Mouse (Mus musculus): ENCODE data around the gene Ntm. TPM values are rescaled to one million over a fixed set of nuclear protein-coding genes. Genes with fewer than 3 reads are reported as not detected.

Ntm gene
- polyA plus RNA-seq, 1 experiment = 1.3 TPM

- Histone ChIP-seq H3K4me1 (ENCODE audit: control insufficient read depth, insufficient read depth, low read length) (no peaks in the 10 kb centered on the region), H3K27ac (ENCODE audit: control insufficient read depth, insufficient read depth, low read depth, low read length, poor library complexity) (no peak overlapping the region), H3K4me3 (replicated peaks; ENCODE audit: control insufficient read depth, low read depth, low read length) (no peak overlapping the region)
- 83% methylated on average over 11 of the region's 11 CpGs for WGBS
- TF ChIP-seq POLR2A (IDR thresholded peaks at IDR 0.05; ENCODE audit: borderline replicate concordance, control insufficient read depth, low read depth, low read length) (no peak), CTCF (IDR thresholded peaks at IDR 0.05; ENCODE audit: control insufficient read depth, insufficient read depth, low read length) (no peak)
Observed at GRCm38 (mm10) chr9:29578226-29578625, 384.7 kb downstream of the Ntm start.

- no peak for TF ChIP-seq POLR2A (IDR thresholded peaks at IDR 0.05; ENCODE audit: borderline replicate concordance, control insufficient read depth, low read depth, low read length)
- 71% methylated on average over 4 of the region's 4 CpGs for WGBS
- no peak overlapping the region for H3K4me3 ChIP-seq (replicated peaks; ENCODE audit: control insufficient read depth, low read depth, low read length)
- no peak overlapping the region for H3K27ac ChIP-seq (ENCODE audit: control insufficient read depth, insufficient read depth, low read depth, low read length, poor library complexity)
- no peaks in the 10 kb centered on the region for H3K4me1 ChIP-seq (ENCODE audit: control insufficient read depth, insufficient read depth, low read length)
Observed at GRCm38 (mm10) chr9:29576051-29576533, 386.8 kb downstream of the Ntm start.

- 64% methylated on average over 5 of the region's 5 CpGs for WGBS
- TF ChIP-seq CTCF (IDR thresholded peaks at IDR 0.05; ENCODE audit: control insufficient read depth, insufficient read depth, low read length) (no peak), POLR2A (IDR thresholded peaks at IDR 0.05; ENCODE audit: borderline replicate concordance, control insufficient read depth, low read depth, low read length) (no peak)
- H3K27ac ChIP-seq (ENCODE audit: control insufficient read depth, insufficient read depth, low read depth, low read length, poor library complexity) = no peak overlapping the region
- no peaks in the 10 kb centered on the region for H3K4me1 ChIP-seq (ENCODE audit: control insufficient read depth, insufficient read depth, low read length)
- H3K4me3 ChIP-seq (replicated peaks; ENCODE audit: control insufficient read depth, low read depth, low read length) = no peak overlapping the region
Observed at GRCm38 (mm10) chr9:29574548-29574947, 388.4 kb downstream of the Ntm start.

- 50% methylated on average over 5 of the region's 5 CpGs for WGBS
- no peak overlapping the region for H3K27ac ChIP-seq (ENCODE audit: control insufficient read depth, insufficient read depth, low read depth, low read length, poor library complexity)
- no peaks in the 10 kb centered on the region for H3K4me1 ChIP-seq (ENCODE audit: control insufficient read depth, insufficient read depth, low read length)
- no peak for TF ChIP-seq POLR2A (IDR thresholded peaks at IDR 0.05; ENCODE audit: borderline replicate concordance, control insufficient read depth, low read depth, low read length)
- TF ChIP-seq CTCF (IDR thresholded peaks at IDR 0.05; ENCODE audit: control insufficient read depth, insufficient read depth, low read length) = no peak
- H3K4me3 ChIP-seq (replicated peaks; ENCODE audit: control insufficient read depth, low read depth, low read length) = no peak overlapping the region
Observed at GRCm38 (mm10) chr9:29568571-29568970, 394.4 kb downstream of the Ntm start.

DNA sequence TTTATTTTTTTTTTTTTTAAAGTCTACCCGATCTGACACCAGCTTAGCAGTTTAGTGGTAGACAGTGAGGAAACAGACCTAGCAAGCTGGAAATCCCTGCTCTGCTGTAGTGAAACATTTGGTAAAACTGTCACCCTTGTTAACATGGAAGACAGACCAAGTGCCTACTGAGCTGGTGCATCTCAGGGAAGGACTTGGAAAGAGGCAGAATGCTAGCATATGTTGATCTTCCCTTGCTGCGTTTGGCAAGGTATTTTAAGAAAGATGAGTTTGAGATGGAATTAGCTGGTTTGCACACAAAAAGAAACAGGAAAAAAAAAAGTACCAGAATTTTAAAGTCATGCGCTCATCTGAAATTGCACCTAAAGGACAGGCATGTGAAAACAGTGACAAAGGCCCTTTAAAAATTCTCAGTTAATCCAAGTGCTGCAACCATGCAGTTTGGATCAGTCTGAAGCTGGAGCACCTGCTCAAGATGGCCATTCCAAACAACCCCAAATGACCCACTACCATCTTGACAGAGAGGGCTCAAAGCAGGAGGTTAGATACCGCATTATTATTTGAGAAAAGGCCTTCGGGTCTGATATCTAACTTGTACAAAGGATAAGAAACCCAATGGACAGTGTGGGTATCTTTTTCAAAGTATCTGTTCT, 400.4 kb downstream of the Ntm start:
- no peak overlapping the region for H3K4me3 ChIP-seq (replicated peaks; ENCODE audit: control insufficient read depth, low read depth, low read length)
- no peaks in the 10 kb centered on the region for H3K4me1 ChIP-seq (ENCODE audit: control insufficient read depth, insufficient read depth, low read length)
- H3K27ac ChIP-seq (ENCODE audit: control insufficient read depth, insufficient read depth, low read depth, low read length, poor library complexity) = no peak overlapping the region
- 82% methylated on average over 5 of the region's 5 CpGs for WGBS
- TF ChIP-seq POLR2A (IDR thresholded peaks at IDR 0.05; ENCODE audit: borderline replicate concordance, control insufficient read depth, low read depth, low read length) = no peak
- no peak for TF ChIP-seq CTCF (IDR thresholded peaks at IDR 0.05; ENCODE audit: control insufficient read depth, insufficient read depth, low read length)

- WGBS = 68% methylated on average over 4 of the region's 4 CpGs
Observed at GRCm38 (mm10) chr9:29558915-29559314, 404.0 kb downstream of the Ntm start.

GRCm38 (mm10) chr9:29550582-29550981, 412.4 kb downstream of the Ntm start:
- WGBS = 83% methylated on average over 8 of the region's 8 CpGs
- H3K27ac ChIP-seq (ENCODE audit: control insufficient read depth, insufficient read depth, low read depth, low read length, poor library complexity) = no peak overlapping the region
- H3K4me1 ChIP-seq (ENCODE audit: control insufficient read depth, insufficient read depth, low read length) = no peaks in the 10 kb centered on the region
- H3K4me3 ChIP-seq (replicated peaks; ENCODE audit: control insufficient read depth, low read depth, low read length) = no peak overlapping the region
- TF ChIP-seq POLR2A (IDR thresholded peaks at IDR 0.05; ENCODE audit: borderline replicate concordance, control insufficient read depth, low read depth, low read length) (no peak), CTCF (IDR thresholded peaks at IDR 0.05; ENCODE audit: control insufficient read depth, insufficient read depth, low read length) (no peak)

More at GRCm38 (mm10) chr9:29558915-29559314, 404.0 kb downstream of the Ntm start:
- TF ChIP-seq CTCF (IDR thresholded peaks at IDR 0.05; ENCODE audit: control insufficient read depth, insufficient read depth, low read length) (no peak), POLR2A (IDR thresholded peaks at IDR 0.05; ENCODE audit: borderline replicate concordance, control insufficient read depth, low read depth, low read length) (no peak)
- no peak overlapping the region for H3K4me3 ChIP-seq (replicated peaks; ENCODE audit: control insufficient read depth, low read depth, low read length)
- no peak overlapping the region for H3K27ac ChIP-seq (ENCODE audit: control insufficient read depth, insufficient read depth, low read depth, low read length, poor library complexity)
- no peaks in the 10 kb centered on the region for H3K4me1 ChIP-seq (ENCODE audit: control insufficient read depth, insufficient read depth, low read length)

DNA sequence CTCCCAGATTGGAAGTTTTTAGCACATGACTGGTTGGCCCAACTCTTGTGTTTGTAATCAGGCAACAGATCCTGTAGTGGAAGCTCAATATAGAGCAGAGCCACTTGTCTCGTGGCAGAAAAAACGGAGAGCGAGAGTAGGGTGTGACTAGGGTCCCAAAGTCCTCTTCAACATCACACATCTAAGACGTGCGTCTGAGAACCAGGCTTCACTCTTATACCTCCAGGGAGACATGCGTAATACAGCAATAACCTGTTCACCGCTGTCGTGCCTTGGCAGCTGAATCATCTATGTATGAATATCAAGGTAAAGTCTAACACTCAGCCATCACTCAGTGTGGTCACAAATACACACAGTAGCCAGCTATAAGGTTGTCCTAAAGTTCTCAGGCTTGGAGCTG, 412.8 kb downstream of the Ntm start:
- Histone ChIP-seq H3K4me3 (replicated peaks; ENCODE audit: control insufficient read depth, low read depth, low read length) (no peak overlapping the region), H3K27ac (ENCODE audit: control insufficient read depth, insufficient read depth, low read depth, low read length, poor library complexity) (no peak overlapping the region), H3K4me1 (ENCODE audit: control insufficient read depth, insufficient read depth, low read length) (no peaks in the 10 kb centered on the region)
- 88% methylated on average over 8 of the region's 8 CpGs for WGBS
- TF ChIP-seq CTCF (IDR thresholded peaks at IDR 0.05; ENCODE audit: control insufficient read depth, insufficient read depth, low read length) (no peak), POLR2A (IDR thresholded peaks at IDR 0.05; ENCODE audit: borderline replicate concordance, control insufficient read depth, low read depth, low read length) (no peak)

DNA sequence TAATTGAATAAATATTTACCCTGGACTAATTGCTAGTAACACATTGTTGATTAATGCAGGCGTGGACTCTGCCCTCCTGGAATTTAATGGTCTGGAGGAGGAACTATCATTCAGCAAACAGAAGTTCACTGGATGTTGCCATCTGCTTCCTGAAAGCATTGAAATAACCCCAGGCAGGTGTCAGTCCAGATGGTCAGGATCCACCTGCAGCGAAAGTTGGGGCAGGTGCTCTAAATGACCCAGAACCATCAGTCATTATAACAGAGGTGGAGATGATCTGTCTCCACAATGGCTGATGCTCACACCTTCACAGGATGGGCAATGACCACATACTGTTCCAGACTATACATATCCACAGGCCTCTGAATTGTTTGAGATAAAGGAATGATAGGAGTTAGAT, 426.5 kb downstream of the Ntm start:
- WGBS = 72% methylated on average over 2 of the region's 2 CpGs
- H3K4me3 ChIP-seq (replicated peaks; ENCODE audit: control insufficient read depth, low read depth, low read length) = no peak overlapping the region
- no peak overlapping the region for H3K27ac ChIP-seq (ENCODE audit: control insufficient read depth, insufficient read depth, low read depth, low read length, poor library complexity)
- TF ChIP-seq CTCF (IDR thresholded peaks at IDR 0.05; ENCODE audit: control insufficient read depth, insufficient read depth, low read length) (no peak), POLR2A (IDR thresholded peaks at IDR 0.05; ENCODE audit: borderline replicate concordance, control insufficient read depth, low read depth, low read length) (no peak)
- no peaks in the 10 kb centered on the region for H3K4me1 ChIP-seq (ENCODE audit: control insufficient read depth, insufficient read depth, low read length)

All from bone marrow, adult 2 months (tissue).